Mouse (Mus musculus): ENCODE results near the gene Ripor2. TPM values are rescaled to one million over a fixed set of nuclear protein-coding genes. Genes with fewer than 3 reads are reported as not detected.
A peak's percentile ranks its signal among the peaks of the same experiment; 100 is the strongest.

Gene Ripor2
- 10 to 100 TPM; 55.7 to 56.5 TPM for total RNA-seq (2021)

GRCm38 (mm10) chr13:24581833-24582232 lies at the start of gene Ripor2:
Ripor2 (plus strand) TSS chr13:24582189.
- intact Hi-C loops (cut with DNase I), result no loop called here
- DNase-seq, result peak; percentile 45

GRCm38 (mm10) chr13:24536531-24537167 lies 45.3 kb upstream of the Ripor2 start:
- intact Hi-C loops (cut with DNase I), result no loop called here

GRCm38 (mm10) chr13:24538012-24538411 lies 44.0 kb upstream of the Ripor2 start:
- intact Hi-C loops (cut with DNase I), result no loop called here

More at GRCm38 (mm10) chr13:24536531-24537167, 45.3 kb upstream of the Ripor2 start:
- no peak for DNase-seq

GRCm38 (mm10) chr13:24538941-24539340 lies 43.0 kb upstream of the Ripor2 start:
- intact Hi-C loops (cut with DNase I), result no loop called here
- no peak for DNase-seq

More at GRCm38 (mm10) chr13:24538012-24538411, 44.0 kb upstream of the Ripor2 start:
- DNase-seq, result no peak

- no peak for DNase-seq
- intact Hi-C loops (cut with DNase I), result no loop called here
Observed at GRCm38 (mm10) chr13:24545677-24546076, 36.3 kb upstream of the Ripor2 start.

- intact Hi-C loops (cut with DNase I), result no loop called here
- no peak for DNase-seq
Observed at GRCm38 (mm10) chr13:24546801-24547459, 35.1 kb upstream of the Ripor2 start.

- DNase-seq, result no peak
- intact Hi-C loops (cut with DNase I), result no loop called here
Observed at GRCm38 (mm10) chr13:24548911-24549310, 33.1 kb upstream of the Ripor2 start.

- DNase-seq, result no peak
- intact Hi-C loops (cut with DNase I), result no loop called here
Observed at GRCm38 (mm10) chr13:24551100-24551931, 30.7 kb upstream of the Ripor2 start.

GRCm38 (mm10) chr13:24552039-24552438 lies 29.9 kb upstream of the Ripor2 start:
- intact Hi-C loops (cut with DNase I), result no loop called here
- DNase-seq, result no peak

- DNase-seq, result no peak
- intact Hi-C loops (cut with DNase I), result no loop called here
Observed at GRCm38 (mm10) chr13:24561391-24561790, 20.6 kb upstream of the Ripor2 start.

- peak; percentile 42 for DNase-seq
- intact Hi-C loops (cut with DNase I), result no loop called here
Observed at GRCm38 (mm10) chr13:24564706-24565105, 17.3 kb upstream of the Ripor2 start.

GRCm38 (mm10) chr13:24565230-24565949 lies 16.6 kb upstream of the Ripor2 start:
- intact Hi-C loops (cut with DNase I), result no loop called here
- DNase-seq, result no peak

- DNase-seq, result no peak
- intact Hi-C loops (cut with DNase I), result no loop called here
Observed at GRCm38 (mm10) chr13:24565950-24566320, 16.1 kb upstream of the Ripor2 start.

- intact Hi-C loops (cut with DNase I), result no loop called here
- DNase-seq, result no peak
Observed at GRCm38 (mm10) chr13:24567176-24567811, 14.7 kb upstream of the Ripor2 start.

- intact Hi-C loops (cut with DNase I), result no loop called here
Observed at GRCm38 (mm10) chr13:24569066-24569465, 12.9 kb upstream of the Ripor2 start.

GRCm38 (mm10) chr13:24570716-24571115 lies 11.3 kb upstream of the Ripor2 start:
- intact Hi-C loops (cut with DNase I), result no loop called here

More at GRCm38 (mm10) chr13:24569066-24569465, 12.9 kb upstream of the Ripor2 start:
- DNase-seq, result no peak

GRCm38 (mm10) chr13:24571906-24572305 lies 10.1 kb upstream of the Ripor2 start:
- intact Hi-C loops (cut with DNase I), result no loop called here
- no peak for DNase-seq

More at GRCm38 (mm10) chr13:24570716-24571115, 11.3 kb upstream of the Ripor2 start:
- DNase-seq, result no peak

- intact Hi-C loops (cut with DNase I), result no loop called here
- DNase-seq, result no peak
Observed at GRCm38 (mm10) chr13:24575126-24575525, 6.9 kb upstream of the Ripor2 start.

- DNase-seq, result peak; percentile 74
- intact Hi-C loops (cut with DNase I), result no loop called here
Observed at GRCm38 (mm10) chr13:24576338-24577119, 5.5 kb upstream of the Ripor2 start.
